Mouse (Mus musculus) embryonic fibroblast, embryonic 13.5 days (primary cell): Measurements from ENCODE around the gene Eps8l3.

Experiments used
- CTCF ChIP-seq: IDR thresholded peaks from 2 replicates; pipeline ENCODE4 v1.5.1; 2011; ENCODE audit warnings: mild to moderate bottlenecking, control low read depth, low read length, moderate library complexity, borderline replicate concordance; ENCODE audit not compliant: insufficient read depth
- POLR2A ChIP-seq: IDR thresholded peaks from 2 replicates; pipeline ENCODE4 v1.6.1; 2011; ENCODE audit warnings: low read depth, mild to moderate bottlenecking, control low read depth, low read length, moderate library complexity

DNA sequence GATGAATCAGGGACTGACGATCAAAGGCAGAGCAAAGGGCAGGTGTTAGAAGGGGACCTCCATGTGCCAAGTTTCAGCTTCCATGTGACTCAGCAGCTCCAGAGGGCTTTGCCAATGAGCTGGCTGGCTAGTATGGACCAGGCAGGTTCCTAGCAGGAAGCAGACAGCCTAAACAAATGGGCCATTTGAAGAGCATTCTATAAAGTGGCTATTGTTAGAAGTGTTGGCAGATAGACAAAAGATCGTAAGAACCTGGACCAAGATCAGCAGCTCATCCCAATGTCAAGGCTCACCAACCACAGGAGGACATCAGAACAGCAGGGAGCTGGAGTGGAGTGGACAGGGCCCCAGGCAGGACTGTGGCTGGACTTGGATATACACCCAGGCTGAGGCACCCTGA is 32.5 kb upstream of the Eps8l3 start:
- TF ChIP-seq CTCF (no peak), POLR2A (no peak)
